Mouse (Mus musculus): ENCODE data around the gene Washc2. TPM values are rescaled to one million over a fixed set of nuclear protein-coding genes. Genes with fewer than 3 reads are reported as not detected.

Gene Washc2
- polyA plus RNA-seq, 1 experiment from 2014 or later: 63.8 TPM

DNA sequence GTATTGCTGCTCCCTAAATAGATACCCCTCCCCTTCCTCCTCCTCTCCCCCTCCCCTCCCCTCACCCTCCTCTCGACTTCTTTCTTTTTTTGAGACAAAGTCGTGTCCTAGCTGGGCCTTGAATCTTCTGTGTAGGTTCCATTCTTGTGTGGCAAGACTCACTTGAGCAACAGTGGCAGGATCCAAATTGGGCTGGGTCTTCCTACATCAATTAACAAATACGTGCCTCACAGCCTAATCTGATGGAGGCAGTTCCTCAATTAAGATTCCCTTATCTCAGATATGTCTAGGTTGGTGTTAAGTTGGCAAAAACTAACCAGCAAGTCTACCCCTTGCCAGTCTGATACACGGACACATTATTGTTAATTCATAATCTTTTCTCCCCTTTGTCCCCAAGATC lies 67.9 kb downstream of the Washc2 start:
- 72% methylated on average over 4 of the region's 4 CpGs for WGBS
- ATAC-seq (ENCODE audit: low FRiP score): no peak
- Histone ChIP-seq H3K4me2 (replicated peaks) (no peak overlapping the region), H3K36me3 (replicated peaks; ENCODE audit: control insufficient read depth, insufficient read depth) (peaks cover 5% of the 10 kb centered on the region; the same call in 1 of the 2 replicates), H3K4me1 (replicated peaks; ENCODE audit: control insufficient read depth, insufficient read depth, low read length) (no peaks in the 10 kb centered on the region), H3K27me3 (ENCODE audit: control insufficient read depth, insufficient read depth, low read length) (no peaks in the 10 kb centered on the region), H3K27ac (no peak overlapping the region), H3K9me3 (ENCODE audit: control insufficient read depth, low read length) (no peaks in the 10 kb centered on the region), H3K4me3 (replicated peaks; ENCODE audit: low read length) (no peak overlapping the region), H3K9ac (no peak overlapping the region)
- DNase-seq (ENCODE audit: low spot score): no peak

DNA sequence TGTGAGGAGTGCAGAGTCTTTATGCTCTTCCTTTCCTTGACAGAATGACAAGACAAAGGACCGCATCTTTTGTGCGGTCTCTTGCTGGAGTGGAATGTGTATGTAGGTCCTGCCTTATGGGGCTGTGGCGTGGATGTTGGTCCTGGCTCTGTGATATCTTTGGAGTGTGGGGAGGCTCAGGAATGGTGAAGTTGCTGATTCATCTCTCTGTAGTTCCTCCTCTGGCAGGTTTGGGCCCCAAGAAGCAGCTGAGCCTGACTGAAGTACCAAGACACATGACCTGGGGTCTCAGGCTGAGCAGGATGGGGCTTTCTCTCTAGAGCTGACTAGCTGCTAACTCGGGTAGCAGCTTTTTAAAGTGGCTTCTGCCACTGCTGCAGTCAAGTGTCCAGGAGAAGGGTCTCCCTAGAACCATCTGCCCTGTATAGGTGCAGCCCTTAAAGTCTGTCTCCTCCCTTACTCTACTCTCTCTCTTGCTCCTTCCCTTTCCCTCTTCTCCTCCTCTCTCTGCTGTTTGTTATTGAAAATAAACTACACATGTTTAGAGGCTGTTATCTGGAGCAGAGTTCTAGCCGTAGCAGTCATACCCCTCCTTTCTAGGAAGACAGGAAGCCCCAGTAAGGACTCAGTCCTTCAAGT lies 71.0 kb downstream of the Washc2 start:
- Histone ChIP-seq H3K9ac (no peak overlapping the region), H3K4me1 (replicated peaks; ENCODE audit: control insufficient read depth, insufficient read depth, low read length) (no peaks in the 10 kb centered on the region), H3K4me3 (replicated peaks; ENCODE audit: low read length) (no peak overlapping the region), H3K36me3 (replicated peaks; ENCODE audit: control insufficient read depth, insufficient read depth) (peaks cover 5% of the 10 kb centered on the region; the same call in 1 of the 2 replicates), H3K27ac (no peak overlapping the region), H3K4me2 (replicated peaks) (no peak overlapping the region), H3K27me3 (ENCODE audit: control insufficient read depth, insufficient read depth, low read length) (no peaks in the 10 kb centered on the region), H3K9me3 (ENCODE audit: control insufficient read depth, low read length) (no peaks in the 10 kb centered on the region)
- ATAC-seq (ENCODE audit: low FRiP score) (no peak), DNase-seq (ENCODE audit: low spot score) (no peak)
- 83% methylated on average over 5 of the region's 5 CpGs for WGBS

DNA sequence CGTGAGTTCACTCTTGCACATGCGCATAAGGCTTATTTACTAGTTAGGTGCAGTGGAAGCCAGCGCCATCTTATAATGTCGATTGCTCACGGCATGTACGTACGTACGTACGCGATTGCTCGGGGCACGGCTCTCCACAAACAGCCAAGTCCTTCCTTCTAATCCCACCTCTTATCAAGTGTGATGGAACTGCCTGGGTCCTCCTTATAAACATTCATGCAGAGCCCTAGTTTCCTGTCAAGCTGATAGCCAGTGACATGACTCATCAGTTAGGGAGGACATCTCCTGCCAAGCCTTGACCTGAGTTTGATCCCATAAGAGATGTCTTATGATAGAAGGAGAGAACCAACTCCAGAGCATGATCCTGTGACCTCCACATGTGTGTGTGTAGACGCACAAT lies 73.2 kb downstream of the Washc2 start:
- 97% methylated on average over 13 of the region's 13 CpGs for WGBS

DNA sequence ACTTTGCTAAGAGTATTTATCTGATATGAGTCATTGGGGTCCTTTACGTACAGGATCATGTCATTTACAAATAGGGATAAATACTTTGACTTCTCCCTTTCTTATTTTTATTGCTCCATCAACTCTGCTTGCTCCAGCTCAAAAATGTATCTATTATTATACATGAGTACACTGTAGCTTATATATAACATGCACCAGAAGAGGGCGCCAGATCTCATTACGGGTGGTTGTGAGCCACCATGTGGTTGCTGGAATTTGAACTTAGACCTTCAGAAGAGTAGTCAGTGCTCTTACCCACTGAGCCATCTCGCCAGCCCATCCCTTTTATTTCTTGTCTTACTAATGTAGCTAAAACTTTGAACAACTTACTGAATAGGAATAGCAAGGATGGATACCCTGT lies 74.7 kb downstream of the Washc2 start:
- Histone ChIP-seq H3K9ac (no peak overlapping the region), H3K4me2 (replicated peaks) (no peak overlapping the region), H3K4me3 (replicated peaks; ENCODE audit: low read length) (no peak overlapping the region), H3K27ac (no peak overlapping the region), H3K36me3 (replicated peaks; ENCODE audit: control insufficient read depth, insufficient read depth) (no peaks in the 10 kb centered on the region), H3K9me3 (ENCODE audit: control insufficient read depth, low read length) (no peaks in the 10 kb centered on the region), H3K27me3 (ENCODE audit: control insufficient read depth, insufficient read depth, low read length) (no peaks in the 10 kb centered on the region), H3K4me1 (replicated peaks; ENCODE audit: control insufficient read depth, insufficient read depth, low read length) (no peaks in the 10 kb centered on the region)
- WGBS: 53% methylated on average over 4 of the region's 4 CpGs
- ATAC-seq (ENCODE audit: low FRiP score): no peak
- DNase-seq (ENCODE audit: low spot score): no peak

More for the DNA sequence above, 73.2 kb downstream of the Washc2 start:
- Histone ChIP-seq H3K27ac (no peak overlapping the region), H3K4me1 (replicated peaks; ENCODE audit: control insufficient read depth, insufficient read depth, low read length) (no peaks in the 10 kb centered on the region), H3K27me3 (ENCODE audit: control insufficient read depth, insufficient read depth, low read length) (no peaks in the 10 kb centered on the region), H3K4me3 (replicated peaks; ENCODE audit: low read length) (no peak overlapping the region), H3K36me3 (replicated peaks; ENCODE audit: control insufficient read depth, insufficient read depth) (no peaks in the 10 kb centered on the region), H3K4me2 (replicated peaks) (no peak overlapping the region), H3K9ac (no peak overlapping the region), H3K9me3 (ENCODE audit: control insufficient read depth, low read length) (no peaks in the 10 kb centered on the region)
- ATAC-seq (ENCODE audit: low FRiP score) (no peak), DNase-seq (ENCODE audit: low spot score) (no peak)

DNA sequence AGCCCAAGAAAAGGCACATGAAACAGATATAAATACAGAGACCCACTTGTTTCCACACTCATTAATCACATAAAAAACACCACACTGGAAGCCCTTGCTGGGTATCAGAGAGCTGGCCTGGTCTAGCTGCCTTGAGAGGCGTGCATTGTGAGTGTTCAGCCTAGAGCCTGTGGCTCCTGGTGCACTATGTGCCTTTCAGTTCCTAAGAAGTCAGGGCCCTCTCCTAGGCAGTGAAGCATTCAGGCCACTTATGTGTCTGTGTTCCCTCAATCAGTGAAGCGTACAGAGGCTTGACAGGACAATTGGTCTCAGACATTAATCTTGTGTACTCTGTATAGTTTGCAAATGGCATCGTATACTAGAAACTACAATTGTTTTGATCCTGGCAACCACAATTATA lies 75.4 kb downstream of the Washc2 start:
- no peak overlapping the region for H3K27ac ChIP-seq
- no peak overlapping the region for H3K4me2 ChIP-seq (replicated peaks)
- no peaks in the 10 kb centered on the region for H3K4me1 ChIP-seq (replicated peaks; ENCODE audit: control insufficient read depth, insufficient read depth, low read length)
- no peaks in the 10 kb centered on the region for H3K9me3 ChIP-seq (ENCODE audit: control insufficient read depth, low read length)
- WGBS: 60% methylated on average over 3 of the region's 3 CpGs
- no peaks in the 10 kb centered on the region for H3K36me3 ChIP-seq (replicated peaks; ENCODE audit: control insufficient read depth, insufficient read depth)
- no peak overlapping the region for H3K9ac ChIP-seq
- H3K4me3 ChIP-seq (replicated peaks; ENCODE audit: low read length): no peak overlapping the region
- no peak for DNase-seq (ENCODE audit: low spot score)
- no peak for ATAC-seq (ENCODE audit: low FRiP score)
- no peaks in the 10 kb centered on the region for H3K27me3 ChIP-seq (ENCODE audit: control insufficient read depth, insufficient read depth, low read length)

DNA sequence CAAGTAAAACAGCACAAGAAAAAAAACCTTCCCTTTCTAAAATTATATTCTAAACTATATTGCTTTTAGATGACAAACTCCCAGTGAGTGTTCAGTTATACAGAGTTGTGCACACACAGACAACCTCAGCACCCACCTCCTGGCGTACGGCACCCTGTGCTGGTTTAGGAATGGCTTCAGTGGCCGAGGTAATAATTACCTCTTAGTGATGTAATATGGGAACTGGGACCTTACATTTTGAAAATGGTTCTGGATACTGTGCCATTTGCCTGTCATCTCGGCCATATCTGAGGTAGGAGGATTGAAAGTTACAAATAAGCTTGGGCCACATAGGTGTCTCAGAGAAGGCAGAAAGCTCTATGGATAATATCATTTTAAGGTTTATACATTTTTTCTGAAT lies 78.5 kb downstream of the Washc2 start:
- Histone ChIP-seq H3K4me2 (replicated peaks) (no peak overlapping the region), H3K9me3 (ENCODE audit: control insufficient read depth, low read length) (no peaks in the 10 kb centered on the region), H3K27ac (no peak overlapping the region), H3K4me3 (replicated peaks; ENCODE audit: low read length) (no peak overlapping the region), H3K36me3 (replicated peaks; ENCODE audit: control insufficient read depth, insufficient read depth) (0 out of 2 replicates have a peak, but pooled peaks cover 5% of the 10 kb centered on the region), H3K4me1 (replicated peaks; ENCODE audit: control insufficient read depth, insufficient read depth, low read length) (no peaks in the 10 kb centered on the region), H3K9ac (no peak overlapping the region), H3K27me3 (ENCODE audit: control insufficient read depth, insufficient read depth, low read length) (no peaks in the 10 kb centered on the region)
- no peak for DNase-seq (ENCODE audit: low spot score)
- no peak for ATAC-seq (ENCODE audit: low FRiP score)
- WGBS: 94% methylated on average over 4 of the region's 4 CpGs

DNA sequence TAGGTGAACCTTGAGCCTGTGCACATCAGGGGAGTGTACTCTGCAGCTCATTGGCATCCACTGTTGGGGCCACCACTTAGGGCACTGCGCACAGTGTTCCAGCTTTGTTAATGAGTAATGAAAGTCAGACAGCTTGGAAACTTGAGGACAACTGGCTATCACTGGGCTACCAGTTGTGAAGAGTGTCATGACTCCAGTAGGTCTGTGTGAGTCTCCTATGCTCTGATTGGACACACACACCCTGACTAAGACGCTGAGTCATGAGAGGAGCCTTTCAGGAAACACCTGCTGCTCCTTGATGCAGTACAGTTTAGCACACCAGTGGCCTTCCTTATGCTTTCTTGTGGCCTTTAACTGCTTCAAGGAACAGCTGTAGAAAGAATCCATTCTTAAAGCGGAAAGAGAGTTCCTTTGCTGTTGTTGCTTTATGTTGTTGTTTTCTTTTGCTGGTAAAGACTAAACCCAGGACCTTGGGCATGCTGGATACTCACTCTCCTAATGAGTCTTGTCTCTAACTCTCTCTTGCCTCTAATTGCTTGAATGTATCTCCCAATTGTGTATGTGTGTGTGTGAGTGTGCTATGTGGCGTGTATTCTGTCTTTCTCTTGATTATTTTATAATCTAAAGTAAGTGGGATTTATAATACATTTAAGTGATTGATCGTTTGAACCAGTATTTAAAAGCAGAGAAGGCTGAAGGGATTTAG lies 79.2 kb downstream of the Washc2 start:
- 84% methylated on average over 5 of the region's 5 CpGs for WGBS
- H3K4me2 ChIP-seq (replicated peaks): no peak overlapping the region
- no peak overlapping the region for H3K9ac ChIP-seq
- no peaks in the 10 kb centered on the region for H3K9me3 ChIP-seq (ENCODE audit: control insufficient read depth, low read length)
- ATAC-seq (ENCODE audit: low FRiP score) (no peak), DNase-seq (ENCODE audit: low spot score) (no peak)
- H3K4me3 ChIP-seq (replicated peaks; ENCODE audit: low read length): no peak overlapping the region
- H3K27ac ChIP-seq: no peak overlapping the region
- no peaks in the 10 kb centered on the region for H3K4me1 ChIP-seq (replicated peaks; ENCODE audit: control insufficient read depth, insufficient read depth, low read length)
- H3K36me3 ChIP-seq (replicated peaks; ENCODE audit: control insufficient read depth, insufficient read depth): 0 out of 2 replicates have a peak, but pooled peaks cover 5% of the 10 kb centered on the region
- H3K27me3 ChIP-seq (ENCODE audit: control insufficient read depth, insufficient read depth, low read length): no peaks in the 10 kb centered on the region

DNA sequence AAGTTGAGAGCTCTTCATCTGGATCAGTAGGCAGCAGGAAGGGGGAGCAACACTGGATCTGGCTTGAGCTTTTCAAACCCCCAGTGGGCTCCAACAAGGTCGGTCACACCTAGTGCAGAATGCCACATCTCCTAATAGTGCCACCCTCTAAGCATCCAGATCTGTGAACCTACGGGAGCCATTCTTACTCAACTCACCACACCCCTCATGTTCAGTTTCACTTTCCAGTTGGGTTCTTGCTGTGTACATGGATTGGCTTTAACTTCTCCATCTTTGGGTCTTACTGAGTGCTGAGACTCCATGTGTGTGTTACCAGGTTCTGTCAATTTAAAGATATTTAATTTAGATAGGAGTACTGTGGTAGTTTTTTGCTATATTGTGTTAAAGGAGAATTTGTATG lies 103.6 kb downstream of the Washc2 start:
- H3K4me3 ChIP-seq (replicated peaks; ENCODE audit: low read length): no peak overlapping the region
- H3K4me2 ChIP-seq (replicated peaks): no peak overlapping the region
- no peaks in the 10 kb centered on the region for H3K4me1 ChIP-seq (replicated peaks; ENCODE audit: control insufficient read depth, insufficient read depth, low read length)
- no peaks in the 10 kb centered on the region for H3K36me3 ChIP-seq (replicated peaks; ENCODE audit: control insufficient read depth, insufficient read depth)
- ATAC-seq (ENCODE audit: low FRiP score): no peak
- no peaks in the 10 kb centered on the region for H3K9me3 ChIP-seq (ENCODE audit: control insufficient read depth, low read length)
- H3K27ac ChIP-seq: no peak overlapping the region
- H3K9ac ChIP-seq: no peak overlapping the region
- no peak for DNase-seq (ENCODE audit: low spot score)
- no peaks in the 10 kb centered on the region for H3K27me3 ChIP-seq (ENCODE audit: control insufficient read depth, insufficient read depth, low read length)
- 95% methylated on average over 2 of the region's 2 CpGs for WGBS
